Mouse (Mus musculus) kidney, postnatal 25 days (tissue): ENCODE data around the gene Zfp467.
A peak's percentile ranks its signal among the peaks of the same experiment; 100 is the strongest.

Source experiments
- DNase-seq, 2 experiments: peaks; one replicate each; pipeline ENCODE4 v3.0.0; 2021; ENCODE audit warnings: mixed read lengths in 2 of 2

Zfp467 gene

DNA sequence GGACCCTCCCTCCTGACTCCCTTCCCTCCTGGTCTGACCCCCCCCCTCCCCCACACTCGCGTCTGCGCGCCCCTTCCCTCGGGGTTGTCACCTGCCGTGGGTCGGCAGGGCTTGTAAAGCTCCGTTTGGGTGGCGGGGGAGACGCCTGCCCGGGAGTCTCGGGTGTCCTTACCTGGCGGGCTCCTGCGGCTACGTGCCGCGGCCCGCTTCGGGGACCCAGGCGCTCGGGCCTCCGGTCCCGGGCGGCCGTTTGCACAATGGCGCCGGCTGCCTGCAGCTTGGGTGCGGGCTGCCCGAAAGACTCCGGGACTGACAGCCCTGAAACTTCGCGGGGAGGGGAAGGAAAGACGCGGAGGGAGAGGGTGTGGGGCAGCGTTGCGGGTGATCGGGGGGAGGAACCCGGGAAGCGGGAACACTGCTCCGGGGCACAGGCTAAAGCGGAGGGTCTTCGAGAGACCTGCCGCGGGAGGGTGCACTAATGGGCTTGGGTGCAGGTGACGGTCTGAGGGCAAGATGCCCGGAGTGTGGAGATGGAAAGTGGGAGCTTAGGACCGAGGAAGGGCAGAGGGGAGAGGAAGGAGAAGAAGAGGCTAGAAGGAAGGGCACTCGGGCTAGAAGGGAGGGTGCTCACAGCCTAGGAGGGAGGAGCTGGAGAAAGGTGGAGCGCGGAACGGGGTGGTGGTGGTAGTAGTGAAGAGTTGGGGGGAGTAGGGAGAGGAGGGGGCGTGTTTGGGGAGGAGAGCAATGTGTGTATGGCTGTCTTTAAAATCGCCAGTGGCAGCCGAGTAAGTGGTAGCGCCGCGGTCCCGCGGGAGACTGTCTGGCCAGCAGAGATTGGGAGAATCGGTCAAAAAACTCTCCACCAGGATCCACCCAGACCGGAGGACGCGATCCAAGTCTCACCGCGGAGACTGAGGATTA is at the start of gene Zfp467:
Gene Zfp467 (minus strand): TSS at position 645 of the 921 bp plus-strand sequence.
- DNase-seq: peak; percentile 76 to 88

GRCm38 (mm10) chr6:48493136-48493730 is 47.6 kb upstream of the Zfp467 start:
- peak; percentile 63 to 90 for DNase-seq

- peak in 1 of 2 experiments; percentile 59 for DNase-seq
Observed at GRCm38 (mm10) chr6:48491361-48491760, 45.7 kb upstream of the Zfp467 start.

GRCm38 (mm10) chr6:48489741-48490140 is 44.1 kb upstream of the Zfp467 start:
- DNase-seq: no peak

DNA sequence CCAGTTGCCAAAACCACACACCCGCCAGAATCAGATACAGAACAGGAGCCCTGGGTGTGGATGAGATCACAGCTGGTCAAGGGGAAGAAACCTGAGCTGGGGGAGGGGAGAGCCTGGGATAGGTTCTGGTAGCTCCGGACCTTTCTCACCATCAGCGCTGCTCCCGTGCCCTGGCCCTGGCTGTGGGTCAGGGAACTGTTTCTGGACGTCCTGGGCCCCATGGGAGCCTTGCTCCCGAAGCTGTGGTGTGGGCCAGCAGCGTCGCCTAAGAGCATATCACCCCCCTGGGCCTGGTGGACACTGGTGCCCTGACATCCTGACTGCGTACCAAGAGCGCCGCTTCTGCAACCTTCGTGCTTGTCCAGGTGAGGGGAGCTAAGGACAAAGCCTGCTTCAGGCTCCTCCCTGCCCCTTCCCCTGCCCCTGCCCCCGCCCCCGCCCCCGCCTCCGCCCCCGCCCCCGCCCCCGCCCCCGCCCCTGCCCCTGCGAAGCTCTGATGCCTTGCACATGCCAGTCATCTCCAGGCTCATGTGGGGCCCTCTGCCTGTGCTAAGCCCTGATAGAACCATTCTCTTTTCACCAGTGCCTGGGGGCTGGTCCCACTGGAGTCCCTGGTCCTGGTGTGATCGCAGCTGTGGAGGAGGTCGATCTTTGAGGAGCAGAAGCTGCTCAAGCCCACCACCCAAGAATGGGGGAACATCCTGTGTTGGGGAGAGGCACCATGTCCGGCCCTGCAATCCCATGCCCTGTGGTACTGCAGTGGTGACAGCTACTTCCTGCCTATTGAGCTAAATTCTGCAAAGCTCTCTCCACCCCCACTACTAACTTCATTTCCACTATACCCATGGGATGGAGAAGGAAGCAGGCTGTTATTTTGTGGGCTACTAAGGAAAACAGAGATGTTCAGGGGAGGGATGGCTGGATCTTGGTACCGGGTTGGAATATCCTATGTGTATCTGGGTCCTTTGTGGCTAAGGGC is 42.4 kb upstream of the Zfp467 start:
- peak in 1 of 2 experiments; percentile 14 for DNase-seq

- no peak for DNase-seq
Observed at GRCm38 (mm10) chr6:48482501-48482900, 36.9 kb upstream of the Zfp467 start.

DNA sequence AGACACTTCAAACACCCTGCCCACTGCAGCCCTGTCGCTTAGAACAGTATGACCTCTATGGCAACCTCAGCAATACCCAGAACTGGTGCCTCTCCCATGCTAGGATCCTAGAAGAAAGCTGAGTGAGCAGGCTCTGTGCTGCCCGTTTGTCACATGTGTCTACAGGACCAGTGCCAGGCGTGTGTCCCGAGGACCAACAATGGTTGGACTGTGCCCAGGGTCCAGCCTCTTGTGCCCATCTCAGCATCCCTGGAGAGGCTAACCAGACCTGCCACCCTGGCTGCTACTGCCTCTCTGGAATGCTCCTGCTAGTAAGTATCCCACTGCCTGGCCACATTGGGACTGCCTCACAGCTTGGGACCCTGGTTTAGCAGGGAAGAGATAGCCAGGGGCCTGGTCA is 32.8 kb upstream of the Zfp467 start:
- peak; percentile 51 to 81 for DNase-seq

GRCm38 (mm10) chr6:48470739-48471138 is 25.1 kb upstream of the Zfp467 start:
- DNase-seq: no peak

- DNase-seq: no peak
Observed at GRCm38 (mm10) chr6:48467490-48467889, 21.9 kb upstream of the Zfp467 start.

GRCm38 (mm10) chr6:48466715-48467114 is 21.1 kb upstream of the Zfp467 start:
- peak; percentile 32 to 61 for DNase-seq

- DNase-seq: peak in 1 of 2 experiments; percentile 14
Observed at GRCm38 (mm10) chr6:48464966-48465679, 19.5 kb upstream of the Zfp467 start.

GRCm38 (mm10) chr6:48452771-48453170 is 7.1 kb upstream of the Zfp467 start:
- peak; percentile 66 to 75 for DNase-seq

GRCm38 (mm10) chr6:48452151-48452550 is 6.5 kb upstream of the Zfp467 start:
- DNase-seq: no peak

DNA sequence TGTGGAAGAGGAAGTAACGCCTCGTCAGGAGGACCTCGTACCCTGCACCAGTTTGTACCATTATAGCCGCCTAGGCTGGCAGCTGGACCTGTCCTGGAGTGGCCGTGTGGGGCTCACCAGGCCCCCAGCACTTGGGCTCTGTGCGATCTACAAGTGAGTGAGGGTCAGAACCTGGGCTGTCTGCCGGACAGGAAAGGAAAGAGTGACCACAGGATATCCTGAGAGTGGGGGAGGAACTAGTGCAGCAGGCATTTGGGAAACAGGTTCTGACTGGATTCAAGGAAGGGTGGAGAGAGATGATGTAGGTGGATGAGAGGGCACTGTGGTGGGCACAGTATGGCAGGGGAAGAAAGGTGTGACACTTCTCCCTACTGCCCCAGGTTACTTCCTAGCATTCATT is 2.9 kb upstream of the Zfp467 start:
- no peak for DNase-seq

GRCm38 (mm10) chr6:48447929-48448328 is 2.3 kb upstream of the Zfp467 start, which contains the start of gene Sspo:
TSS of gene Sspo (plus strand) at chr6:48448229.
- no peak for DNase-seq

- DNase-seq: no peak
Observed at GRCm38 (mm10) chr6:48446896-48447295, 1.3 kb upstream of the Zfp467 start.

GRCm38 (mm10) chr6:48446256-48446655 is 631 bp upstream of the Zfp467 start:
- no peak for DNase-seq

DNA sequence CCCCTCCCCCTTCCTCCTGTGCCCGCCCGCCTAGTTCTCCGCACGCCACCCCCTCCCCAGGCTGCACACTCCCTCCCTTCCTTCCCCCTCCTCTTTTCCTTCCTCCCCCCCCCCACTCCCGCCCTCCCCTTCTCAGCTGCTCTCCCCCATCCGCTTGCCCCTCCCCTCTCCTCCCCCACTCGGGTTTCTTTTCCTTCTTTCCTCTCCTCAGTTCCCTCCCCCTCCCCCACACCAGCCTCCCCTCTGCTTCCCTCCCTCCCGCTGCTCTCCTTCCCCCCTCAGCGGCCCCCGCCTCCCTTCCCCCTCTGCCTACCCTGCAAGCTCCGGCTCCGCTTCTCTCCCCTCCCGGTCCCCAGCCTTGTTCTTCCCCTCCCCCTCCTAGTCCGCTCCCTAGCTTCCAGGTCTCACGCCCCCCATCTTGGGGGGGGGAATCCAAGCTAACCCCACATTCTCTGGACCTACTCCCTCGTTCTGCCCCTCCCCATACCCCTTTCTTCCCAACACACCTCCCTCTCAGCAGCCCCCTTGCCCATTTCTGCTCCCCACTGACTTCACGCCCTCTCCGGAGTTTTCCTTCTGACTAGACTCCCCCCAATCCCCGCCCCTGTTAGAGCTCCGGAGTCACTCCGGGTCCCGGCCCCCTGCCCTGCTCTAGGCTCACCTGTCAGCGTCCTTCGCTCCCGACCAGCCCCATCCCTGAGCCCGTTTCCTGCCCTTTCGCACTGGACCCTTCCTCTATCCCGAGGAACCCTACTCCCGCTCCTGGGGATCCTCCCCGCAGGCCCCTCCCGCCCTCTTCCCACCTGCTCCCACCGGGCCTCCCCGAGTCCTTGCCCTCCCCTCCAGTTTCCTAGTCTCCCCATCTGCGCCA is 1.1 kb downstream of the Zfp467 start:
- peak; percentile 96 to 97 for DNase-seq

DNA sequence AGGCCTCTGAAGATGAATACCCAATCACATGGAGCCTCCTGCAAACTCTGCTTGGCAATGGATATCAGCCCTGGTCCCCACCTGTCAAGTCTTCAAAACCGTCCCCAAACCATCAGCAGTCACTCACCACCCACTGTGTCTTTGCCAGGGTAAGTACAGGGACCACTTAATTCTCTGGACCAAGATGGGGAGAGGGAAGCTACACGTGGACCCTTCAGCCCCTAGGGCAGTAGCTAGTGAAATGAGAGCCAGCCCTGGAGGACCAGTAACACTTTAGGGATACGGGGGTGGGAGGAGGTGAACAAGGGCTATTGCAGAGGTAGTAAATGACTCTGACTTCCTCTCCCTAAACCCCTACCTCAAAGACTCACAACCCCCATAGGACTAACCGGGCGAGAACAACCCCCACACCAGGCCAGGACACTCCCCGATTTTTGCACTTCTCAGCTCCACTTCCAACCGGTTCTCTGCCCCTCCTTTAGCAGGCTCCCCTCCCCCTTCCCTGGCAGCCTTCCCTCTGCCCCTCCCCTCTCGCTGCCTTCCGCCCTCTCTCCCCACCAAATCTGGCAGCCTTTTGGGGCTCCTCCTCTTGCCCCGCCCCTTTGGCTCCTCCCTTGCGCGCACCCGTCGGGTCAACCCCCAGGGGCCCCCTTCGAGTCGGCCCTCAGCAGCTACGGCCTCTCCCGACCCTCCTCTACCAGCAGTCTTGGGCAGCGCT is 1.9 kb downstream of the Zfp467 start:
- peak; percentile 97 to 99 for DNase-seq

DNA sequence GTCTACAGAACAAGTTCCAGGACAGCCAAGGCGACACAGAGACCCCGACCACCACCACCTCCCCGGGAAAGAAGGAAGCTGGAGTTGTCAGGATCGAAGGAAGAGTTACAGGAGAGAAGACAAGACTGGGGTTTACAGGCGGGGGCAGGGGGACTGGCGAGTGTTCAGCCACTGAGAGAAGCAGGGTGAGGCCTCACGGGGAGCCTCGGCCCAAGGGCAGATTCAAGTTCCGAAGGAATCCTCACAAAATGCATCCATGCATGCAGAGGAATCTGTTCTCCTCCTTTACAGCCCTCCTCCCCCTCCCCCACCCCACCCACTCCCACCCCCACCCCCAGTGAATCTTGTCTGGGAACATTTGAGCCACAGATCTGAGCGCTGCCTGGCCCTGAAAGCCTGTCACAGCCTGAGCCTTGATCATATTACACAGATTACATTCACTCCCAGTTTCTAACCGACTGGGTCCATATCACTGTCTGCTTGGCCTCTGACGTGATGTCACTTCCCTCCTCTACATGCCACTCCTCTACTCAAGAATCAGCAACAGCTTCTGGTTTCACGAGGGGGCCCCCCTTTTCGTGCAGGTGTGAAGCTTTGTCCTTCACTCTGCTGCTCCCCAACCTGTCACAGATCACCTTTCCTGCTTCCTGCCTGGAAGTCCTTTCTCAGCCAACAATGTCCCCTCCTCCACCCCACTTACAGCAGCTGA is 5.2 kb downstream of the Zfp467 start:
- peak; percentile 35 to 69 for DNase-seq
